Mouse (Mus musculus): ENCODE measurements around the gene Tbx1.

The Tbx1 gene

DNA sequence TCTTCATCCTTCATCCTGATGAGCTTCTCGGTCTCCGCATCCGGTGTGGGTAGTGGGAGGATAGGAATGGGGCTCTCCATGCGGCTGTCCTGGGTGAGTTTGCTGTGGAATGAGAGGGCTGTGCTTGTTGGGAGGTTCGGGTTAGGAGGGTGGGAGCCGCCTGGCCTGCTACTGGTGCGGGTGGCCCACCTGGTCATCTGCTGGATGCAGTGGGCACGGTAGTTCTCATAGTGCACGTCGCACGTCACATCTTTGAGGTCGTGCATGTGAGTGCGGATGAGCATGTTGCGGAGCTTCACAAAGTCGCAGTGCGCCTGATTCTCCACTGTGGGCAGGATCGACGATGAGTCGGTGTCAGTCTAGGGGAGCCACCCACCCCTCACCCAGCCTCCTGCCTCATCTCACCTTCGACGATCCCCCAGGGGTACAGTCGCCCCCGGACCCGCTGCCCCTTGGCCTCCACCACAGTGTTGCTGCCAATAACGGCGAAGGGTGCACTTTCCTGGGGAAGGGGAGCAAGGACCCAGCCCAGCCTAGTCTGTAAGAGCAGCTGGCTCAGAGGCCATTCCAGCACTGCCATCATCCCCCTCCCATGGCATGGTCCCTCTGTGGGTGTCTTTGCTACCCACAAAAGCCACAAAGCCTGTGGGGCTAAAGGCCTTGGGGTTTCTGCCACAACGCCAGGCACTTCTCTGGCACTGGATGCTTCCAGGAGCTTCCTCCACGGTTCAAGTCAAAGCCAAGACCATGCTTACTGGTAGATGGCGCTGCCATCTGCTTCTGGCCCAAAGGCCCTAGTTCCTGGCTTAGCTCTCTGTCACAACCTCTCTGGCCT, 32.7 kb upstream of the Tbx1 start:
- in situ Hi-C loops (cut with MboI; ENCODE audit: unreplicated experiment in 2 of 2) = loop anchor here (25.0 kb wide), 3 partner anchors 486 to 586 kb away; partner anchors contain the start of gene Rtn4r (in 1 of the 2)

DNA sequence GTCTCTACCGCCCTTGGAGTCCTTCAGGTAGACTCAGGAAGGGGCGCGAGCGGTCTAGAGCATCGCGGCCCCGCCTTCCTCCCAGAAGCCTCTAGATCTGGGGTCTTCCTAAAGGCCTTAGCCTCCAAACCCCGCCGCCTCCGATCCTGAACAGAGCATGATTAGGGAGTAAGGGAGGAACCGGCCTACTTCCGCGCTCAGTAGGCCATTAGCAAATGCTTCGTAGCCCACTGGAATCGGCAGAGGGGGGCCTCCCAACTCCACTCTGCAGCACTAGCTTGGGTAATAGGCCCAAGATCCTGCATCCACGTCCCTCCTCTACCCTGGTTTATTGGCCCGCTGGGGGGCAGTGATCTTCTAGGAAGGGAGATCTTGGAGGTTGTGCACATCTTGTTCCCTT, 31.5 kb upstream of the Tbx1 start, which contains the start of gene Gp1bb:
Gene Gp1bb, minus strand, starts transcription at position 385 of the 400 bp plus-strand sequence.
- in situ Hi-C loops (cut with MboI; ENCODE audit: unreplicated experiment in 2 of 2) = loop anchor here (25.0 kb wide), 3 partner anchors 485 to 585 kb away; partner anchors contain the start of gene Rtn4r (in 1 of the 2)

DNA sequence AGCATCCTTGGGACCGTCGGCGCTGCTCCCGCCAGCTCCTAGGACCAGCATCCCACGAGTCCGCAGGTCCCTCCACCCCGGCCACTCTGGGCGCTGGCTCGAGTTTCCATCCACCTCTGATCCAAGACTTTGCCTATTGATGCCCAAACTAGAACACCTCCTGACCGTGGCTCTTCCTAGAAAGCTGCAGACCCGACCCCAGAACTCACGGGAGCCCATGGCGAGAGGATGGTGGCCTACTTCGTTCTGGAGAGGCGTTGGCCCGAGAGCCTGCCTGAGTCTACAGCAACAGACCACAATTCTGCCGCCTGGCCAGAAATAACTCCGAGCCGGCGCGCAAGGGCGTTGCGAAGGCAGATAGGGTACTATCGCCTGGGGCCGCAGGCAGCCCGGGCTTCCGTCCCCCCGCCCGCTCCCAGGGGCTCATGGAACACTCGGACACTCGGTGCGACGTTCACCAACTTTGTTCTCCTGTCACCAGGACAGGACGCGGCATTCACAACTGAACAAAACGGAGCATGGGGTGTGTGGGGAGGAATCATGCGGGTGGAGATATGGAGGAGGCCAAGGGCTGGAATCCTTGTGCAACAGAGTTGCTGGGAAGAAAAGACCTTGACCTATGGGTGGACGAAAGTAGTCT, 31.0 kb upstream of the Tbx1 start:
- in situ Hi-C loops (cut with MboI; ENCODE audit: unreplicated experiment in 2 of 2) = loop anchor here (25.0 kb wide), 3 partner anchors 484 to 584 kb away; partner anchors contain the start of gene Rtn4r (in 1 of the 2)

DNA sequence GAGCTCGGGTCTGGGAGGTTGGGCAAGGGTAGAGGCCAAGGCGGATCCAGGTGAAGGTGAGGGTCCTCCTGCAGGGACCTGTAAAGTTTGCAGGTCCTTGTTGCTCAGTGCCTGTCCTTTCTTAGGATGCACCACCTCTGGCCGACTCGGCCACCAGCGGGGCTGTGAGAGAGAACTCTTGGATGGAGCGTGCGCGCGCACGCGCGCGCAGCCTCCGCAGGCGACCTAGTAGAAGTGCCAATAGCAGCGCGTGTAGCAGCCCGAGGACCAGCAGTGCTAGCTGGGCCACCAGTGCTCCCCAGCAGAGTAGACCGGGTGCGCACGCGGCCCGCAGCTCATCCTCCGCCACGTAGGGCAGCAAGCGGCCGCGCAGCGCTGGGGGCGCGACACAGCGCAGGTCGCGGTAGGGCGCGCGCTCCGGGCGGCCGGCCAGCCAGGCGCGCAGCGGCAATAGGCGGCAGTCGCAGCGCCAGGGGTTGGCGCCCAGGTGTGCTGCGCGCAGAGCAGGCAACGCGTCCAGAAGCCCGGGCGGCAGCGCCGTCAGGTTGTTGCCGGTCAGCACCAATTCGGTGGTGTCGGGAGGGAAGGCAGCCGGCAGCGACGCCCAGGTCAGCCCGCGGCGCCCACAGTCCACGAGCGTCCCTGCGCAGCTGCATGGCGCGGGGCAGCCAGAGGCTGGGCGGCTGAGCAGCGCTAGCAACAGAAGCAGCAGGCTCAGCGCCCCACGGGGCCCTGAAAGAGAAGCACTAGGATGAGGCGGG, 30.3 kb upstream of the Tbx1 start:
- in situ Hi-C loops (cut with MboI; ENCODE audit: unreplicated experiment in 2 of 2) = loop anchor here (25.0 kb wide), 3 partner anchors 483 to 583 kb away; partner anchors contain the start of gene Rtn4r (in 1 of the 2)

DNA sequence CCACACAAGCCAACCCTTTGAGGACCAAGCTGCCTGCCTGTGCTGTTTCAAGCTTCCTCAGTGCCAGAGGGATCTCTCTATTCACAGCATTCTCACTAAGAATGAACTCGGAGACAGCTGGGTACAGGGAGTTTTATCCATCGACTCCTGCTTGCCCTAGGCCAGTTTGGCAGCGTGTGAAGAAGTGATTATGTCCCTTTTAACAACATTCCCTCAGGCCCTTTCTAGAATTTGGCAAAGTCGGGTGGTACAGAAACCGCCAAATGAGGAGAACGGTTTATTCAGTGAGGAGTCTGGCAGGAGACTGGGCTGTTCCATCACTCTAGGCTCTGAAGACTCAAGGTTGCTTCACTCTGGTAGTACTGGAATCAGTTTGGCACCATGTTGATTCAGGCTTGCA, 29.7 kb upstream of the Tbx1 start:
- in situ Hi-C loops (cut with MboI; ENCODE audit: unreplicated experiment in 2 of 2) = loop anchor here (25.0 kb wide), 3 partner anchors 483 to 583 kb away; partner anchors contain the start of gene Rtn4r (in 1 of the 2)

DNA sequence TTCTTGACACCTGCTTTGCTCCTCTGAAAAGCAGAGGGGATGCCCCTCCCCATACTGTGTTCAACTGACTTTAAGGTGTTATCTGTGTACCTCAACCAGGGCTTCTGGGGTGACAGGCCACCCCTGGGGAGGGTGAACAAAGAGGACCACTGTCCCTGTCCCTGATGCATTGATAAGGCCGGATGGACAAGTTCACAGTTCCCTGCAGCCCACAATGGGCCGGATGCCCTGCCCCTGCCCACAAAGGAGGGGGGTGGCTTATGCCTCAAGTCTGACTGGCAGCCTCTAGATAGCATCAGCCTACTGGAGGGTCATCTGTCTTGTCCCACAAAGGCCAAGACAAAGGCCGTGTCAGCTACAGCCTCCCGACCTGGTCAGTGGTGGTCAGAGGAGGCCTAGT, 28.6 kb upstream of the Tbx1 start:
- in situ Hi-C loops (cut with MboI; ENCODE audit: unreplicated experiment in 2 of 2) = loop anchor here (5.0 to 25.0 kb wide), 5 partner anchors 177 to 582 kb away; partner anchors contain the start of gene Rtn4r (in 1 of the 2)

DNA sequence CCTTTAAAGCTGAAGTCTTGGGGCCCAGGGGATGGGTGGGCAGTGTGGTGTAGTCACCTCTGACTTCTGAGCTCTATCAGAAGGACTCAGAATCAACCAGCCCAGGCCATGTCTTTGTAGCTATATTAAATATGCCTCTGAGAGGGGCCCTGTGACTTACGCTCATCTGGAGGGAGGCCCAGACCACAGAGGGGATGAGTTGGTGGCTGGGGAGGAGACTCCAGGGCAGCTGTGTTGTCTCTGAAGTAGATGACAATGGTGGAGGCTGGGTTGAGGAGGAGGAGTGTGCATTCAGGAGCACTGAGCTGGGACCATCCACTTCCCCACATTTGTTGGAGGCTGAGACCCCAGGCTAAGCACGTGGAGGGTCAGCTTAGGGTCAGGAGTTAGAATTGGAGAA, 27.8 kb upstream of the Tbx1 start:
- in situ Hi-C loops (cut with MboI; ENCODE audit: unreplicated experiment in 2 of 2) = loop anchor here (5.0 to 25.0 kb wide), 5 partner anchors 176 to 581 kb away; partner anchors contain the start of gene Rtn4r (in 1 of the 2)

DNA sequence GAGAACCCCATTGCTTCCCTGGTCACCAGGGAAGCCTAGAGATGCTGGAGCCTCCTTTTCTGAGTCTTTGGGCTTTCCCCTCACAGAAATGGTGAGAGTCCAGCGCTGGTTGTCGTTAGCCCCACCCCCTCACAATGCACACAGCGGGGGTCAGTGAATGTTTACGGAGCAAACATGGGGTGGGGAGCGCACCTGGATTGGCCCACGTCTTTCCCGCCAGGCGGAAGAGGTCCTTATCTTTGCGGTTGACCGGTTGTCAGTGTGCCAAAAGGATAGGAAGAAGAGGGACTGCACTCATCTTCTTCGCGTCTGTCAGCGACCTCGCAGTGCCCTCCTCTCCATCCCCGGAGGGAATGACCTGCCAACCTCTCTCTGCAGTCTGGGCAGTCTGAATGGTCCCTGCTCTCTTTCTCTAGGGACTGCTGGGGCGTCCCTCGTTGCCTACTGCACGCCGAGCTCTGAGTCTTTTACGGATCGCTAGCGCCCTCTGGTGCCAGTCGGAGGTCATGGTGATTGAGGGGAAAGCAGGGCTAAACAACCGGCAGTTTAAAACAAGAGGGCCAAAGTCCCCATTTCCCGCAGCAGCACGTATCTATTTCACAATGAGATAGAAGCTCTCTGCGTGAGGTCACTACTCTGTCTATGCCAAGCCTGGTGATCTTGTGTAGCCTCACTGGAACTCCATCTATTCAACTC, 27.0 kb upstream of the Tbx1 start:
- in situ Hi-C loops (cut with MboI; ENCODE audit: unreplicated experiment in 2 of 2) = loop anchor here (5.0 to 25.0 kb wide), 5 partner anchors 175 to 580 kb away; partner anchors contain the start of gene Rtn4r (in 1 of the 2)

DNA sequence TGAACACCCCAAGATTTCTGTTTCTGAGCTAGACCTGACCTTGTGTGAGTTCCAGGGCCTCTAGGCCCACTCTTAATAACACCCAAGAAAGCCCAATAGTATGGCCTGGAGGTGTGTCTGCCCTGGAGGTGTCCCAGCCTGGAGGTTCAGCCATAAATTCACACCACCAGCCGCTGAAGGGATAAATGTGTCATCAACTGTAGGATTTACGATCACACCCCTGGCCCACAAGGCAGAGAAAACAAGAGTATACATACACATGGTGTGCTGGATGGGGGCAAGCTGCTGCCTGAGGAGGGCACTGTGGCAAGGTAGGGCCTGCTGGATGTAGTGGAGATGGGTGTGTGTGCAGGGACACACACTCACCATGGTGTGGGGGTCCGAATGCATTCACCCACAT, 22.8 kb upstream of the Tbx1 start:
- in situ Hi-C loops (cut with MboI; ENCODE audit: unreplicated experiment in 2 of 2) = loop anchor here (5.0 to 25.0 kb wide), 6 partner anchors 261 to 576 kb away; partner anchors contain the start of gene Rtn4r (in 1 of the 2)

DNA sequence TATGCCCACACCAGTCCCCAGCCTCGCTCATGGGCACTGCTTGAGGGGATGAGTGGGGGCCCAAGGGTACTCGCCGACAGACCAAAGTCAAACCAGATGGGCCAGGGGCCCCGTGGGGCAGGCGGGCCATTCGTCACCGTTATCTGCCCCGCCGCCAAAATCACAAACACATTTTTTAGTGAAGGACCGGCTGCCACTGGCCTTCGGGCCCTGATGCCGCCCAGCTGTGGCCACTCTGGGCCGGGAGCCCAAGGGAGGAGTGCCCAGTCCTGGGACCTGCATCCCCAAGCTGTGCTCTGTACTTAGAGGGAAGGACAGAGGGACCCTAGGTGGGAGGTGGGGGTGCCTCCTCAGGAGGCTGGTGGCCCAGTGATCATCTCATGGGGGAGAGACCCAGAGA, 21.3 kb upstream of the Tbx1 start:
- in situ Hi-C loops (cut with MboI; ENCODE audit: unreplicated experiment in 2 of 2) = loop anchor here (5.0 to 25.0 kb wide), 6 partner anchors 259 to 574 kb away; partner anchors contain the start of gene Rtn4r (in 1 of the 2)

DNA sequence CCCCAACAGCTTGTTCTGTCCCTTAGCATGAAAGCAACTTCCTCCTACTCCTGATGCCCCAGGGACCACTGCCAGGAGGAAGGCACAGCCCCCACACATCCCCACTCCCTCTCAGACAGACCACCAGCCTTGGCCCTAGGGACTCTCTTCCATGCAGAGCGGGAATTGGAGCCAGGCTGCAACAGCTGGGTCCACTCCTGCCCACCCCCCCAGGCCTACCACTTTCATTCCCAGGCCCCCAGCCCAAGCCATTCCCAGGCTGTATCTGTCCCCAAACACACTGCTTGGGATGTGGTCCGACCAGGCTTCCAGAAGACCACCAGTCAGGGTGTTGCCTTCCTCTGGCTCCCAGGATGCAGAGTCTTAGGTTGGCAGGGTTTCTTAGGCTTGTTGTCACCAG, 18.6 kb upstream of the Tbx1 start:
- in situ Hi-C loops (cut with MboI; ENCODE audit: unreplicated experiment in 2 of 2) = loop anchor here (25.0 kb wide), 3 partner anchors 472 to 572 kb away; partner anchors contain the start of gene Rtn4r (in 1 of the 2)

DNA sequence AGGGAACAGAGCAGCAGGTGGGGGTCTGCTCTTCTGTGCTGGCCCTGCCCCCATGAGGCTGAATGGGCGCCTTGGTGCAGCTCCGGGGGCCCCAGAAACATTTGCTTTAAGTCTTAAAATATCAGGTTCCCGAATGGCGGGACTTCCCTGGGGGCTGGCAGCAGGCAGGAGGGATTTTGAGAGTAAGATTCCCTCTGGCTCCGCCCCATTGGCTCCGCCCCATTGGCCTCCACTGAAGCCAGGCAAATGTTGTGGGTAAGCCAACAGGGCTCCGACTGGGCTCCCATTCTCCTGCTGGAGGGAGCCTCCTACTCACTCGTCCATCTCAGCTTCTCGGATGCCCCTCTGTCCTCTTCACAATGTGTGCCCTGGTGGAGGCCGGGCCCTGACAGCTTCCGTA, 17.8 kb upstream of the Tbx1 start:
- in situ Hi-C loops (cut with MboI; ENCODE audit: unreplicated experiment in 2 of 2) = loop anchor here (25.0 kb wide), 3 partner anchors 471 to 571 kb away; partner anchors contain the start of gene Rtn4r (in 1 of the 2)

DNA sequence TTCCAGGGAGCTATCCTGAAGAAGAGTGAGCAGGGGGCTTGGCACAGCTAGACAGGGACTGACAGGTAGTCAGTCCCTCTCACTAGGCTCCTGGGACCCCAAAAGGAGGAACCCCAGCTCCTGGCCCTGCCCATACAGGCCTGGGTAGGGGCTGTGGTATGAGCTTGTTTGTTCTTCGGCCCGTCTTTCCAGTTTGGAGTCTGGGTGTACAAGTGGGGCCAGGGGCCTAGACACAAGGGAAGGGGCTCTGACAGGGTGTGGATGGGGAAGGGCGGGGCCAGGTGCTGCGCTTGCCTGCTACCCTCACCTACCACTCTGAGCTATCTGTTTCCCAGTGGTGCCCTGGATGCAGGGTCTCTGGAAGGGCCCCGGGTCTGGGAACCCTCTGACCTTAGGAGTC, 15.2 kb upstream of the Tbx1 start:
- in situ Hi-C loops (cut with MboI; ENCODE audit: unreplicated experiment in 2 of 2) = loop anchor here (25.0 kb wide), 3 partner anchors 468 to 568 kb away; partner anchors contain the start of gene Rtn4r (in 1 of the 2)

DNA sequence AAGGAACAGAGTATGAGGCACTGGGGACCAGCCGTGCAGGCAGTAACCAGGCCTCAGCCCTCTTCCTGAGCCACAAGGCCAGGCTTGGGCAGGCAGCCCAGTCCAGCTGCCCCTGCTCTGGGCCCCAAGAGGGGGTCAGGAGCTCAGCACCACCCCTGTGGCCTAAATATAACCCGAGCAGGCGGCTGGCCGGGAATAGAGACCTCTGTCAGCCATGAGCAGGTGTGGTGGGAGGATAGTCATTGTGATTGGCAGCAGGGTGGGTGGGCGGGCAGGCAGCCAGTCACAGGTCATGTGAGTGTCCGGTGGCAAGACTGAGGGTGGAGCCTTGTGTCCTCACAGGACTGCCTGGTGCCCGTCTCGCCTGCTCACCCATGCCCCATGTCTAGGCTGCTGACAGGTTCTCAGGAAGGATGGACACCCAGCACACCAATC, 13.8 kb upstream of the Tbx1 start:
- in situ Hi-C loops (cut with MboI; ENCODE audit: unreplicated experiment in 2 of 2) = loop anchor here (25.0 kb wide), 3 partner anchors 467 to 567 kb away; partner anchors contain the start of gene Rtn4r (in 1 of the 2)

DNA sequence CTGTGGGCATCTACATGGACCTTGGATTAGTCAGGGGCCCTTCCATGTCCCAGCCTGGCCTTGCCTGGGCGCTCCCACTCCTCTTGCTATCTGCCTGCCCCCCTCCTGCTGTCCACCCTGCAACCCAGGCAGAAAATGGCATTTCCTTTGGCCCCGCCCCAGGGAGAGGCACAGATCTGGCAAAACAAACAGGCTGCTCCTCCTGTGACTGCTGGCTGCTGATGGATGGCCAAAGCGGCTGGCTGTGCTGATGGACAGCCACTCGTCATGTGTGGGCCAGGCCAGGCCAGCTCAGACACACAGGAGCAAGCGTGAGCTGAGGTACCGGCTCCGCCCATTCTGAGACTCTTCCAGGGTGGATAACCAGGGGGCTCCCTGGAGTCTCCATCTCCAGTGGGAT, 11.0 kb upstream of the Tbx1 start:
- in situ Hi-C loops (cut with MboI; ENCODE audit: unreplicated experiment in 2 of 2) = loop anchor here (25.0 kb wide), 3 partner anchors 464 to 564 kb away; partner anchors contain the start of gene Rtn4r (in 1 of the 2)

DNA sequence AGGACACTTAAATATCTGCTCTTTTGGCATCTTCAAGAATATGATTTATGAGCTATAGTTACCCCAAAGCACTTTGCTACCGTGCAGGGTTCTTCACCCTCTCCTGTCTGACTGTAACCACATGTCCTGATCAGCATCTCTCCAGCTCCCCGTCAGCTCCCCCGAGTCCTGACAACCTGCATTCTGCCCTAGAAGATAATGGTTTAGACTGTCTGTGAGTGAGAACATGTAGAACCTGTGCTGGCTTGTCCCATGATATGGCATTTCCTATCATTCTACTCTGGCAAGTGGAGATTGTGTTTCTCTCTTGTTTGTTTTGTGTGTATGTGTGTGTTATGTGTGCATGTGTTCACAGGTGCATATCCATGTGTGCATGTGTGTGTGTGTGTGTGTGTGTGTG, 7.5 kb upstream of the Tbx1 start:
- in situ Hi-C loops (cut with MboI; ENCODE audit: unreplicated experiment in 2 of 2) = no loop called here

DNA sequence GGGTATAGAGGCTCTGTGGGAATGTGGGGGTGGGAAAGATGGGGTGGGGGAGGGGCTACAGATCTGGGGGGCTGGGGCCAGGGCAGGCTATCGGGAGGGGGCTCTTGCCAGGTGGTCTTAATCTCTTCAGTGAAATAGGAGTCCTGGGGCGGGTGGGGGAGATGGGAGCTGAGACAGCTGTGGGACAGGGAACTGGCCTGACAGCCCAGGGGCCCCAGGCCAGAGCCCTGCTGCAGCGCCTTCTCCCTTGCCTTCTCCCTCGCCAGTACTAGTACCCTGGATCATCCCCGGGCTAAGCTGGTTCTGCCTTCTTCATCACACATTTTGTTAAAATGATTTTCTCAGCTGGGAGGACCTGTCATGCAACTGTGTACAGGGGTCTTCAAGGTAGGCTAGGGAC, 5.8 kb upstream of the Tbx1 start:
- in situ Hi-C loops (cut with MboI; ENCODE audit: unreplicated experiment in 2 of 2) = no loop called here

DNA sequence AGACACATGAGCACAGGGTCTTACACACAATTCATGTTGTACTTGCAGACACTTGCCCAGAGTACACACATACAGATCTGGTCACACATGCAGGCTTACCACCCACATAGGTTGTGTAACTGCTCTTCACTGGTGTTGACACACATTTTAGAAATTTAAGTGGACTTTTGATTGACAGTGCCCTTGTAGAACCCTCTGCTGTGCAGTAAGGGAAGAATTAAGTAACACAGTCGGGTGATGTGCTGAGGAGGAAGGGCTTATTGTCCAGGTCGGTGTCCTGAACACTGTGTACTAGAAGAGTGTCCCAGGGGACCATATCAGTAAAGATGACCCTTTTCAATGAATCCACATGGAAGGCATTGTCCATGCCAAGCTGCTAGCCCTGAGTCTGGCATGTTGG, 3.5 kb upstream of the Tbx1 start:
- in situ Hi-C loops (cut with MboI; ENCODE audit: unreplicated experiment in 2 of 2) = no loop called here
